Mouse (Mus musculus): Measurements from ENCODE around the gene Pik3c2b. TPM values are rescaled to one million over a fixed set of nuclear protein-coding genes. Genes with fewer than 3 reads are reported as not detected.

Pik3c2b gene
- 10 to 100 TPM; 11.1 to 12.3 TPM for total RNA-seq (2023)

GRCm38 (mm10) chr1:133045011-133045860 is at the start of gene Pik3c2b:
Pik3c2b (plus strand) TSS chr1:133045667.

GRCm38 (mm10) chr1:133030461-133030860 is 15.0 kb upstream of the Pik3c2b start, which contains the start of gene Mdm4:
Mdm4 (minus strand) TSS chr1:133030561.

GRCm38 (mm10) chr1:133130638-133131560 is 85.4 kb downstream of the Pik3c2b start, which contains the start of gene Ppp1r15b:
Ppp1r15b (plus strand) TSS chr1:133131143.

Other genes with a start within 250 kb of the Pik3c2b start
- not detected for gene Lrrn2, start 165.4 kb upstream of the Pik3c2b start, total RNA-seq (2023)
- 100 to 1,000 TPM; 147 to 157 TPM for gene Mdm4, start 15.1 kb upstream of the Pik3c2b start, total RNA-seq (2023)
- 100 to 1,000 TPM; 156 to 173 TPM for gene Ppp1r15b, start 85.5 kb downstream of the Pik3c2b start, total RNA-seq (2023)
- gene Plekha6, start 118.5 kb downstream of the Pik3c2b start, total RNA-seq (2023): 1 to 10 TPM; 4.5 to 4.6 TPM

Measured in neutrophil, adult 83 days (primary cell).